Mouse (Mus musculus): ENCODE results near the gene Brinp3.

- TF ChIP-seq POLR2A (IDR thresholded peaks at IDR 0.05; ENCODE audit: borderline replicate concordance, control insufficient read depth, low read depth, low read length) (no peak), CTCF (IDR thresholded peaks at IDR 0.05; ENCODE audit: control insufficient read depth, insufficient read depth, low read length) (no peak)
Measured at GRCm38 (mm10) chr1:146751066-146751465, 256.5 kb downstream of the Brinp3 start.
